Mouse (Mus musculus): ENCODE measurements at regions not wholly inside any gene's neighbourhood (a gene's known extent, or its start where the extent isn't known, plus 50 kb on each side); places are given as distances from the start of the nearest gene placed in this dataset.

GRCm38 (mm10) chr13:28867210-28867609 is 86.3 kb downstream of the Sox4 start:
- 70% methylated on average over 5 of the region's 5 CpGs for WGBS
- Histone ChIP-seq H3K9ac (no peak overlapping the region), H3K27ac (no peak overlapping the region), H3K4me1 (replicated peaks) (no peaks in the 10 kb centered on the region; the same call in 1 of the 2 replicates), H3K36me3 (no peaks in the 10 kb centered on the region), H3K4me3 (no peak overlapping the region), H3K27me3 (no peaks in the 10 kb centered on the region), H3K4me2 (no peak overlapping the region), H3K9me3 (replicated peaks) (no peaks in the 10 kb centered on the region)
- no peak for ATAC-seq (replicated peaks; ENCODE audit: insufficient number of reproducible peaks, insufficient read depth, low FRiP score, low read depth)

GRCm38 (mm10) chr13:28866686-28867085 is 86.8 kb downstream of the Sox4 start:
- no peak for ATAC-seq (replicated peaks; ENCODE audit: insufficient number of reproducible peaks, insufficient read depth, low FRiP score, low read depth)
- Histone ChIP-seq H3K9me3 (replicated peaks) (no peaks in the 10 kb centered on the region), H3K4me3 (no peak overlapping the region), H3K27me3 (no peaks in the 10 kb centered on the region), H3K4me2 (no peak overlapping the region), H3K27ac (no peak overlapping the region), H3K9ac (no peak overlapping the region), H3K36me3 (no peaks in the 10 kb centered on the region), H3K4me1 (replicated peaks) (no peaks in the 10 kb centered on the region; the same call in 1 of the 2 replicates)
- WGBS: 80% methylated on average over 3 of the region's 3 CpGs

- WGBS: 79% methylated on average over 2 of the region's 2 CpGs
- H3K27me3 ChIP-seq: no peaks in the 10 kb centered on the region
- no peak overlapping the region for H3K27ac ChIP-seq
- no peaks in the 10 kb centered on the region for H3K36me3 ChIP-seq
- H3K4me2 ChIP-seq: no peak overlapping the region
- no peaks in the 10 kb centered on the region for H3K9me3 ChIP-seq (replicated peaks)
- H3K4me3 ChIP-seq: no peak overlapping the region
- H3K9ac ChIP-seq: no peak overlapping the region
- H3K4me1 ChIP-seq (replicated peaks): no peaks in the 10 kb centered on the region
- no peak for ATAC-seq (replicated peaks; ENCODE audit: insufficient number of reproducible peaks, insufficient read depth, low FRiP score, low read depth)
Measured at GRCm38 (mm10) chr13:28860601-28861000, 92.9 kb downstream of the Sox4 start.

GRCm38 (mm10) chr13:28859829-28860427 is 93.6 kb downstream of the Sox4 start:
- WGBS: 61% methylated on average over 11 of the region's 11 CpGs
- no peak overlapping the region for H3K27ac ChIP-seq
- no peak for ATAC-seq (replicated peaks; ENCODE audit: insufficient number of reproducible peaks, insufficient read depth, low FRiP score, low read depth)
- no peak overlapping the region for H3K4me2 ChIP-seq
- H3K27me3 ChIP-seq: no peaks in the 10 kb centered on the region
- H3K9me3 ChIP-seq (replicated peaks): no peaks in the 10 kb centered on the region
- no peaks in the 10 kb centered on the region for H3K36me3 ChIP-seq
- no peak overlapping the region for H3K4me3 ChIP-seq
- H3K4me1 ChIP-seq (replicated peaks): no peaks in the 10 kb centered on the region
- H3K9ac ChIP-seq: no peak overlapping the region

GRCm38 (mm10) chr13:28858001-28858400 is 95.5 kb downstream of the Sox4 start:
- ATAC-seq (replicated peaks; ENCODE audit: insufficient number of reproducible peaks, insufficient read depth, low FRiP score, low read depth): no peak
- WGBS: 87% methylated on average over 6 of the region's 6 CpGs
- Histone ChIP-seq H3K27ac (no peak overlapping the region), H3K4me1 (replicated peaks) (peaks cover 10% of the 10 kb centered on the region), H3K4me3 (no peak overlapping the region), H3K9me3 (replicated peaks) (no peaks in the 10 kb centered on the region), H3K4me2 (no peak overlapping the region), H3K36me3 (no peaks in the 10 kb centered on the region), H3K27me3 (no peaks in the 10 kb centered on the region), H3K9ac (no peak overlapping the region)

GRCm38 (mm10) chr13:28857201-28857600 is 96.3 kb downstream of the Sox4 start:
- Histone ChIP-seq H3K27ac (no peak overlapping the region), H3K4me2 (no peak overlapping the region), H3K36me3 (no peaks in the 10 kb centered on the region), H3K4me1 (replicated peaks) (peaks cover 10% of the 10 kb centered on the region), H3K4me3 (no peak overlapping the region), H3K9me3 (replicated peaks) (no peaks in the 10 kb centered on the region), H3K27me3 (no peaks in the 10 kb centered on the region), H3K9ac (no peak overlapping the region)
- 88% methylated on average over 6 of the region's 6 CpGs for WGBS
- ATAC-seq (replicated peaks; ENCODE audit: insufficient number of reproducible peaks, insufficient read depth, low FRiP score, low read depth): no peak

GRCm38 (mm10) chr13:28856472-28856871 is 97.0 kb downstream of the Sox4 start:
- H3K27ac ChIP-seq: no peak overlapping the region
- H3K9ac ChIP-seq: no peak overlapping the region
- H3K4me1 ChIP-seq (replicated peaks): peaks cover 10% of the 10 kb centered on the region
- H3K4me3 ChIP-seq: no peak overlapping the region
- 66% methylated on average over 4 of the region's 4 CpGs for WGBS
- no peak overlapping the region for H3K4me2 ChIP-seq
- no peak for ATAC-seq (replicated peaks; ENCODE audit: insufficient number of reproducible peaks, insufficient read depth, low FRiP score, low read depth)
- no peaks in the 10 kb centered on the region for H3K36me3 ChIP-seq
- no peaks in the 10 kb centered on the region for H3K27me3 ChIP-seq
- H3K9me3 ChIP-seq (replicated peaks): no peaks in the 10 kb centered on the region

GRCm38 (mm10) chr13:28854247-28854646 is 99.3 kb downstream of the Sox4 start:
- no peaks in the 10 kb centered on the region for H3K36me3 ChIP-seq
- peak overlapping the region; percentile 32; the same call in 1 of the 2 replicates for H3K27ac ChIP-seq
- no peaks in the 10 kb centered on the region for H3K27me3 ChIP-seq
- no peak overlapping the region for H3K9ac ChIP-seq
- WGBS: 63% methylated on average over 9 of the region's 9 CpGs
- no peak overlapping the region for H3K4me2 ChIP-seq
- ATAC-seq (replicated peaks; ENCODE audit: insufficient number of reproducible peaks, insufficient read depth, low FRiP score, low read depth): no peak
- peaks cover 10% of the 10 kb centered on the region for H3K4me1 ChIP-seq (replicated peaks)
- no peak overlapping the region for H3K4me3 ChIP-seq
- H3K9me3 ChIP-seq (replicated peaks): no peaks in the 10 kb centered on the region

GRCm38 (mm10) chr13:28848305-28848704 is 105.2 kb downstream of the Sox4 start:
- H3K4me2 ChIP-seq: no peak overlapping the region
- H3K4me1 ChIP-seq (replicated peaks): peaks cover 11% of the 10 kb centered on the region
- H3K36me3 ChIP-seq: no peaks in the 10 kb centered on the region
- WGBS: 45% methylated on average over 5 of the region's 5 CpGs
- no peaks in the 10 kb centered on the region for H3K9me3 ChIP-seq (replicated peaks)
- H3K9ac ChIP-seq: no peak overlapping the region
- ATAC-seq (replicated peaks; ENCODE audit: insufficient number of reproducible peaks, insufficient read depth, low FRiP score, low read depth): no peak
- no peaks in the 10 kb centered on the region for H3K27me3 ChIP-seq
- no peak overlapping the region for H3K27ac ChIP-seq
- H3K4me3 ChIP-seq: no peak overlapping the region

- Histone ChIP-seq H3K9ac (no peak overlapping the region), H3K4me1 (replicated peaks) (peaks cover 18% of the 10 kb centered on the region), H3K4me2 (no peak overlapping the region), H3K9me3 (replicated peaks) (no peaks in the 10 kb centered on the region), H3K36me3 (no peaks in the 10 kb centered on the region), H3K27ac (no peak overlapping the region), H3K4me3 (no peak overlapping the region), H3K27me3 (no peaks in the 10 kb centered on the region)
- no peak for ATAC-seq (replicated peaks; ENCODE audit: insufficient number of reproducible peaks, insufficient read depth, low FRiP score, low read depth)
- WGBS: 78% methylated on average over 3 of the region's 3 CpGs
Measured at GRCm38 (mm10) chr13:28847478-28847877, 106.0 kb downstream of the Sox4 start.

- H3K27ac ChIP-seq: no peak overlapping the region
- no peak overlapping the region for H3K4me2 ChIP-seq
- no peak for ATAC-seq (replicated peaks; ENCODE audit: insufficient number of reproducible peaks, insufficient read depth, low FRiP score, low read depth)
- H3K9me3 ChIP-seq (replicated peaks): no peaks in the 10 kb centered on the region
- H3K36me3 ChIP-seq: no peaks in the 10 kb centered on the region
- WGBS: 79% methylated on average over 3 of the region's 3 CpGs
- no peaks in the 10 kb centered on the region for H3K27me3 ChIP-seq
- H3K4me3 ChIP-seq: no peak overlapping the region
- no peak overlapping the region for H3K9ac ChIP-seq
- H3K4me1 ChIP-seq (replicated peaks): peaks cover 18% of the 10 kb centered on the region
Measured at GRCm38 (mm10) chr13:28844495-28844894, 109.0 kb downstream of the Sox4 start.

GRCm38 (mm10) chr13:28842811-28843210 is 110.7 kb downstream of the Sox4 start:
- WGBS: 46% methylated on average over 3 of the region's 3 CpGs
- peaks cover 14% of the 10 kb centered on the region for H3K4me1 ChIP-seq (replicated peaks)
- ATAC-seq (replicated peaks; ENCODE audit: insufficient number of reproducible peaks, insufficient read depth, low FRiP score, low read depth): no peak
- no peak overlapping the region for H3K9ac ChIP-seq
- no peaks in the 10 kb centered on the region for H3K27me3 ChIP-seq
- no peak overlapping the region for H3K4me3 ChIP-seq
- H3K4me2 ChIP-seq: no peak overlapping the region
- H3K27ac ChIP-seq: peak overlapping the region; percentile 54
- no peaks in the 10 kb centered on the region for H3K9me3 ChIP-seq (replicated peaks)
- no peaks in the 10 kb centered on the region for H3K36me3 ChIP-seq

All from heart, embryonic 15.5 days (tissue).